Mouse (Mus musculus): ENCODE measurements around the gene Prickle2.
A peak's percentile ranks its signal among the peaks of the same experiment; 100 is the strongest.

Prickle2 gene

DNA sequence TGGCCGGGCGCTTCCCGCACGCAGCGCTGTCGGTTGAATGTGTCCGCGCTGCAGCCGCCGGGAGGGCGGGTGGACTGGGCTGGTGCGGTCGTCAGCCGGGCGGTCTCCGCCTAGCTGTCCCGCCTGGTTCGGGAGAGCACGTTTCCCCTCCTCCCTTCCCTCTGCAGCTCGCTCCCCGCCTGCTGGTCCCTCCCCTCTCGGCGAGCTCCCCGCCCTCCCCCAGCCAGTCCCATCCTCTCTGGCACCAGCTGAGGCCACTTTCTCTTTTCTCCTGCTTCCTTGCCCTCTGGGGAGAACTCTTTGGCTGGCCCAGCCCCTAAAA lies at the start of gene Prickle2:
Gene Prickle2, minus strand, starts transcription at position 11 of the 322 bp plus-strand sequence.
- DNase-seq (ENCODE audit: low spot score) = peak; percentile 27

DNA sequence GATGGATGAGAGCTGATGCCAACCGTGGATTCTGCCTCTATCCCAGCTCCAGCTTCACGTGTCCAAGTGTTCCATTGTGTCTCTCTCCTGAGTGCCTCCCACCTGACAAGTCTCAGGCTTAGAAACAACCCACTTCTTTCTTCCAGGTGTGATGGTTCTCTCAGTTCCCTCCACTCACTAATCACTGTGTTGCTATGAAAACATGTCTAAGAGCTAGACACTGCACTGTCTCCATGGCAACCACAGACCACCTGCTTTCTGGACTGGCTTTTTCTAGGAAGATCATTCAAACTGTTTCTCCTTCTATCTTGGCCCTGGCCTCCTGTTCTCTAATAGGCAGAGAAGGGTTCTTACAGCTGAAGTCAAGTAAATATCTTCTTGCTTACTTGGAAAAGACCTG lies 46.8 kb upstream of the Prickle2 start:
- no peak for DNase-seq (ENCODE audit: low spot score)

DNA sequence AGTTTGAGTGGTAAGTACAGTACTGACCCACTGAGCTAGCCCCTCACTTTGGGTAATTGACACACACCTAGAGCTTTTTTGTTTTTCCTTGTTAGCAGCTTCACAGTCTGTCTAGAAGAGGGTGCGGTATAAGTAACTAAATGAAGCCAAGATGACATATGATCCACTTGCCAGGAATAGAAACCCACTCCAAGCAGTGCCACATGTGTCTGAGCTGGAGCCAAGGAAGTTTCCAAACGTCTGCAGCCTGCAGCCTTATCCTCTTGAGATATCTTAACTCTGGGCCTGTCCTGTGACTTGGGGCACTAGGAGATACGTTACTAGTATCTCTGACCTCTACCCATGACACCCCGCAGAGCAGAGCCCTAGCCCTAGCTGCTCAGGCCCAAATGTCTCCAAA lies 43.5 kb upstream of the Prickle2 start:
- DNase-seq (ENCODE audit: low spot score) = no peak

DNA sequence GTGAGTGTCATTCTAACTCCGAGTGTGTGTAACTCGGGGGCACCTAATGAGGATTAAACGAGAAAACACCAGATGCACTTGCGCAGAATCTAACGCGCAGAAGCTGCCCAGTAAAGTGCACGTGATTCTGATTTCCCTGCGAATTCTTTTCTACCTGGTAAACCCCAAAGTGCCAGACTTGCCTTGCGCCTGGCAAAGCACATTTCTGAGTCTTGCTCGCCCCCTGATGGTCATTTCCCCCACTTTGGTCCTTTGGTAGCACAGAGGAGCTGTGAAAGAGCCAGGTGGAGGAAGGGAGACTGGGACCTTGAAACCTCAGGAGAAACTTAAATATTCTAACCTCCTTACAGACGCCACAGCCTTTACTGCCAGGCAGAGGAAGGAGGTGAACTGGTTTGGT lies 37.6 kb upstream of the Prickle2 start:
- peak; percentile 52 for DNase-seq (ENCODE audit: low spot score)

DNA sequence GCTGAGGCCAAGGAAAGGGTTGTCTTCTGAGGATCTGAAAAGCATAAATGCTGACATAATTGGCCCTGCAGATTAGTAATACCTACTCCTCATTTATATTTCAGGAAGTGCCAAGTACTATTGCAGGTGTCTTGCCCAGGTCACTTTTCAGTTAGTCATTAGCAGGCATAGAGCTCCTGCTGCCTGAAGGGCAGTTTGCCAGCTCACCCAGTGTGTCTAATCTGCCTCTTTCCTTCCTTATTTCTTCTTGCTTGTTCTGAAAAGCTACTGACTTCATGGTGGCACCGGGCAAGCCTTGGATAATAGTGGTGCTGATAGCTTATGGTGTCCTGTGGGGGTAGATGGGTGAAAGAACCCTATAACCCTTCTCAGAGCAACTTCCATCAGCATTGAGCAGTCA lies 31.2 kb upstream of the Prickle2 start:
- DNase-seq (ENCODE audit: low spot score) = no peak

DNA sequence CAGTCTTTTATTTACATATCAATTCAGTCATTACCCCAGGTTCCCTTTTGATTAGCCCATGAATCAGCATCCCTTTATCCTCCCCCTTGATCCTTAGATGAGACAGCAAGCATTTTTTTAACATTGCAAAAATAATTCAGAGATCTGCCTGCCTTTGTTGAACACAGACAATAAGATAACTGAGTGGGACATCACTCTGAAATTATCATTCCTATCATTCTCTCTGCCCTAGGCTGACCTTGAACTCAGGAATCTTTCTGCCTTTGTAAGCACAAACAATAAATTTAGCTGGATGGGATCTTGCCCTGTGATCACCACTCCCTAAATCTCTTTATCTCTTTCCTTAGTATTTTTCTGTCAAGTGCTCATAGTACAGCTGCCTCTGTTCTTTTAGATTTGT lies 27.7 kb upstream of the Prickle2 start:
- DNase-seq (ENCODE audit: low spot score) = no peak

DNA sequence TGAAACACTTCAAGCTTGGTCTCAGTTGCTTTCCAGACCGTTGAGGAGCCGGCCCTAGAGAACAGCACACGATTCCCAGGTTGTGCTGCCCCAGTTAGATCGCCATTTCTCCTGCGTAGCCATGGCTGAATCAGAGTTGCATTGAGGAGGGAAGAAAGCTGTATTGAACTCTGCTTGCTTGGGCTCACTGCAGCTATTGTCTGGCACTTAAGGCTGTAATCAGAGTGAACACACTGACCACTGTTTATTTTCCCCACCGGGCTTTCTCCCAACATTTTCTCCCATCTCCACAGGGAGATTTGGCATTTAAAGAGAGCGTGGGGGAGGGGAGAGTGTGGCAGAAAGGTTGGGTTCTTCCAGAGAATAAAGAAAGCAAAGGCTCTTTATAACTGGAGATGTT lies 22.6 kb upstream of the Prickle2 start:
- no peak for DNase-seq (ENCODE audit: low spot score)

DNA sequence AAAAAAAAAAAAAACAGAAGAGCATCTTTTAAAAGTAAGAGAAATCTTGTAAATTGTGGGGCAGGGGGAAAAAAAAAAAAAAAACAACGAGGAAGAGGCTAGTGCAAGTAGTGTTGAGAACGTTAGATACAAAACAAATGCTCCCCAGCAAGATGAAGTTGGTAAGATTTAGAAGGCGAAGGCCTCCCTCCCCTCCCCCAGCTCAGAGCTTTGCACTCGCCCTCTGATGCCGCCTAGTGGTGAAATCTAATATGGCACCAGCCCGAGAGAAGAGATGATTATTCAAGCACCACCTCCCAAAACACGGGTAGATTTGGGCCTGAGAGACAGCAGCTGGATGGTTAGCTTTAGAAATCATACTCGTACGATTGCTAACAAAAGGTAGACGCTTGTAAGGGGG lies 22.1 kb upstream of the Prickle2 start:
- DNase-seq (ENCODE audit: low spot score) = peak; percentile 81

DNA sequence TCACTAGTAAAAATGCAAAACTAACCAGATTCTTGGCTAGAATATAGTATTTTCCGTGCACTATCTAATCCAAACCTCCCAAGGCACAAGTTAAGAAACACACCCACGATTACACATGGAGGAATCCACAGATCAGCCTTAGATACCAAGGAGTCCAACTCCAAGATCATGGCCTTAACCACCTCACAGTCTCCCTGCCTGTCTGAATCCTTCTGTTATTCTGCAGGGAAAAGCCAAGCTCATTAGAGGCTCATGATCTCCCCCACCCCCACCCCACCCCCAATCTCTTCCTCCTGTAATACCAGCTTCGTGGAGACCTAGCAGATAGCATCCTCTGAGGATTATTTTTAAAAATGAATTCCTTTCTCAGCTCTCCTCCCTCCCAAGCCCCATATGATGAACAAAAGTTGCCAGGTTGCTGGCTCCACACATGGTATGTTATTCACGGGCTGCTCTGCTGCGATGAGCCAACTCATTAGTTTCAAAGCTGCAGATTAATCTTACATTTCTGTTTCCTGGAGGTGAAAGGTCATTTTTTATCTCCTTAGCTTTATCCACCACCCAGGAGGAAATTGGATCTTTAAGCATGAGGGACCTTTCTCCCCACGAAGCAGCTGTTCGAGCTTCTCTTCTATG lies 21.5 kb upstream of the Prickle2 start:
- no peak for DNase-seq (ENCODE audit: low spot score)

DNA sequence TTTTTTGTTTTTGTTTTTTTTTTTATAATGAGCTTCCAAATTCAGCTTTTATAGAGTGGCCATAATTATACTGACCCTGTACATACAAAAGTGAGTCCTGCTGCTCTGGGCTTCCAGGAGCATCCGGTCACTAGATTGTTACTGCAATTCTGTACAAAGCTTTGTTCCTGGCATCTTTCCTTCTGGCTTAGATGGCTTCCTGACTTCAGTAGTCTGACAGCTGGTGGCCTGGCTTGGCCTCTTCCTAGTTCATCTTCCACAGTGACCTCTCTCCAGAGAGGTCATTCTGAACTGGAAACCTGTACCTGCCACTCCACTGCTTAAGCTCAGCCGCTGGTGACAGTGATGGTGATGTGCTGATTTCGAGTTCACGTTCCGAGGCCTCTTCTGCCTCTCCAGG lies 20.2 kb upstream of the Prickle2 start:
- no peak for DNase-seq (ENCODE audit: low spot score)

DNA sequence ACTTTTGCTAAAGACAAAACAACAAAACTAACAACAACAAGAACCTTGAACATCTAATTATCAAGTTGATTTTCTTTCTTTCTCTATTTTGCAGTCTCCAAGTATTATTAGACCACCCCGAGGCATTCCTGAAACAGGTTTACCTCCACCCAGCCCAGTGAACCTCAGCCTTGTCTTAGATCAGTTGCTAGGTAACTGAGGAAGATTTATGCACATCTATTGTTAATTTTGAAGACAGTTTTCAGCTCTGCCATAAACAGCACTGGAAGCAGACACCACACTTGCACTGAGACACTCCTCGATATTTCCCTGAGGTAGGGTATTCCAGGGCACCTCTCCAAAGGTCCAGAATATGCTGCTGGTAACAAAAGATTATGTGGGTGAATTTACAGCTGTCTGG lies 18.4 kb upstream of the Prickle2 start:
- DNase-seq (ENCODE audit: low spot score) = no peak

DNA sequence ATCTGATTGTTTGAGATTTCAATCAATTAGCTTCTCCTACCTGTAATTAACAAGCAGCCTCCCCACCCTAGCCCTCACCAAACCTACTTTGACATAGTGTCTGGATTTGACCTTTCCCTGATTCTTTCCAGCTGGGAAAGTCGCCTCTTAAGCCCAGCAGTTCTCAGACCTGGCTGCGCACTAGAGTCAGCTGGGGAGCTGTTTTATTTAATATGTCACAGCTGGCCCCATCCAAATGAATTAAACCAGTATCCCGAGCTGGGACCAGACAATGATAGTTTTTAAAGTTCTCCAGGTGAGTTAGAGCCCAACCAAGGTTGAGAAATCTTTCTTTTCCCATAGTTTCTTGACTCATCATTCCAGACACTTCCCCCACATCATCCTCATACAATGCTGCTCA lies 9.9 kb upstream of the Prickle2 start:
- DNase-seq (ENCODE audit: low spot score) = no peak

DNA sequence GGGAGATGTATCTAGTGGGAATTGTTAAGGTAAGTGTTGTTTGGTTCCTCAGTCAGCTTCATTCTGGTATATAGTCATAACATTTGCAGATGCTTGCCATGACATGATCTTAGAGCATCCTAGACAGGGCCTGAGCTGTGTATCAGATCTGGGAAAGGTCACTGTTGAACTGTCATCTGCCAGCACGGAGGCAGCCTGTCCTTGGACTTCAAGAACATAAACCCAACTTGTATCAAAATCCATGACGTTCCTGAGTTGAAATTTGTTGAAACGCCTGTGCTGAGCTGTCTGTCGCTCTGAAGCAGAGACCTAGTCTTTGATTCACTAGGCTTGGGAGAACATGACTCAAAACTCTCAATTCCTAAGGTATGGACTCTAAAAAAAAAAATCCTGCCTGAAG lies 8.8 kb upstream of the Prickle2 start:
- no peak for DNase-seq (ENCODE audit: low spot score)

DNA sequence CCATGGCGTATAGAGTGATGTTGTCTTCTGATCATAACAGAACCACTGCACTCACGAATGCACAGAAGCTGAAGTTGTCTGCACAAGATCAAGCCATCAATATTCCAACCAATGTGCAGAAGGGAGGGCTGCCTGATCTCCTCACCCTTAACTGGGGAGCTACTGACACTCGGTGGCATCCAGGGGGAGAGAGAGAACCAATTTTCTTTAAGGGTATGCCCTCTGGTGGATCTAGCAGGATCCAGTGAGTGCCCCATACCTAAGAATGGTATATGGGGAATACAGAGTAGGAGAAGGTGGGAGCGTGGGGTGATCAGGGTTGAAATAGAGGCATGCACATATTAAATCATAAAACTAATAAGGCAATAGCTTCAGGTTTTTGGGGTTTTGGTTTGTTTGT lies 2.2 kb upstream of the Prickle2 start:
- DNase-seq (ENCODE audit: low spot score) = no peak

DNA sequence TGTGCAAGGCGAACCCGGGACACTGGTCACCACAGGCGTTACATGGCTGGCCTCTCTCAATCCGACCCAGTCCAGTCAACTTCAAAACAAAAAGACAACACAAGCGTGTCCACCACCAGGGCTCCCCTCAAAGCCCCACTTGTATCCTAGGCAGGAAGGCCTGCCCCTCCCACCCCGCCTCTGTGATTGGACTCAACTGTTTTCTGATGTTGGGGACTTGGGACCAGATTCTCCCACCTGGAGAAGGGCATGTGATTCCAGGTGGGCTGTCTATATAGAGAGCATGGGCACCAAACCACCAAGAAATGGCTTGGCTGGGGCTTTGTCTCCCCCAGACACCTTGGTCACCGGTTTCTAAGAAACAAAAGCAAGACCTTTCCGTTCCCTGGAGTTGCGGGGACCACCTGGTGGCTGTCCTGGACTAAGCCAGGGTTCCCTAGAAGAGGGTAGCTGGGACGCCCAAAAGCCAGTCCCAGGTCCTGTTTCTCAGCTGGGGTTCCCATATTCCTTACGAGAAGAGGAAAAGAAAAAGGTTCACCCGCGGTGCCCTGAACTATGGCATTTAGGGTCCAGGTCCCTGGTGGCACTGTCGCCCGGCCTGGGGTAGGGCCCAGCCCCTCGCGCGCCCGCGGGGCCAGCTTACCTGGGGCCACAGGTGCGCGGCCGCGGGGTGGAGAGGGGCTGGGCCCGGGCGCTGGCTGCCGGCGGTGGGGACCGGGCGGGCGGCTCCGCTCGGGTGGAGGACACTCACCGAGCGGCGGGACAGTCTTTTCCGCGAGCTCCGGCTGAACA lies 406 bp downstream of the Prickle2 start:
- DNase-seq (ENCODE audit: low spot score) = no peak

DNA sequence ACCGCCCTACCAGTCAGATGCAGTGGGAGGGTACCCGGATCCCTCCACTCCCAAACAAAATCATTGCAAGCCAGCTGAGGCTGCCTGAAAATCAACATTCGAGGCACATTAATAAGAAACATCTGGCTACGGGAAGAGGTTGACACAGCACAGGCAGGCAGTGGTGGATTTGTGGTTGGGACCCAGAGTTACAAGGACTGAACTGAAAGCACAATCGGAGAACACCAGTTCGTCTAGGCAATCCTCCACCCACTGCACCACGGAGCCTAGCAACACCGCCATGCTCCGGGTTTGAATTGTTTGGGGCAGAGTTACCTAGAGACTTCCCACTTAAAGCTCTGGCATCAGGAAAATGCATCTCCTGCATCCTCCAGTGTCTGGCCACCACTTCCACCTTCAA lies 1.1 kb downstream of the Prickle2 start:
- DNase-seq (ENCODE audit: low spot score) = no peak

DNA sequence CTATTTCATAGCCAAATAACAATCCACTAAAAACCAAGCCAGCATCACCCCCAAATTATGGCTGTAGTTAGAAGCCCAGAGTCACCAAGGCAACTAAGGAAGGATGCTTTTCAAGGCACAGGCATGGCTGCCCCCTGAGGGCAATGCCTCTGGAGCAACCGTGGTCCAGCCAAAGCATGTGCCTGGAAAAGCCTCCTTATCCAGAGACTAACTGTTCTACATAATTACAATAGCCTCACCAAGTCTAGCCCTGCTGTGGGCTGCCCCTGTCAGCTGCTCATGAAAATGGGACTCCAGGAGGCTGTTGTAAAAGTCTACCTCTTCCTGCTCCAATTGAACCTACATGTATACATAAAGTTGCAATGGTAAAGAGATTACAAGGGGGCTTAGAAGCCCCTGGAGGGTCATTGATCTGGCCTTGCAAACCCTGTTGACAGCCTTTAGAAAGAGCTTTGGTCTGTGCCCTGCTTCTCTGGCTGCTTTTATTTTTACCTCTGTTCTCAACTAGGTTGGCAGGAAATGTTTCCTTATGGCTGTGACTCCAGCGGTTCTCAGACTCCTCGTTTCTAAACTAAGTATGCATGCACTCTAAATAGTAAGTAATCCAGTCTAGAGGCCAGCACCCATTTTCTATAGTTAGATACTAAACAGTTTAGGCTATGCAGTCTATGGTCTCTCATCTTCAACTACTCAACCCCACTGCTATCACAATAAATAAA lies 6.3 kb downstream of the Prickle2 start:
- DNase-seq (ENCODE audit: low spot score) = no peak

DNA sequence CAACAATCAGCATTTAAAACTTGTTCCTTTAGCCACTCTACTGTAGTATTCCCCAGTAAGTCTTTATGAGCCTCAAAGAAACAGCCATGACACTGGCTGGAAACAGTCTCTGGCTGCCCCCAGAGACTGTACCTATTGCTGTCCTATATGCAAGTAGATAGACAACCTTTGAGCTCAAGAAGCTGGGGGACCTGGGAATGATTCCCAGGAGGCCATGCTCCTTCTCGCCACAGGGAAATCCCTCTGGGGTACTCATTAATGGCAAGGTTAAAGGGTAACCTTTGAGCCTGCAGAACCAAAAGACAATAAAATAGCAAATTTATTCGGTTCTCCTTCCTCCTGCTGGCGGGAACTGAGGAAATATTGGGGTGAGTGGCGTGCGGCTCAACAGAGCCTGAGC lies 8.1 kb downstream of the Prickle2 start:
- no peak for DNase-seq (ENCODE audit: low spot score)

DNA sequence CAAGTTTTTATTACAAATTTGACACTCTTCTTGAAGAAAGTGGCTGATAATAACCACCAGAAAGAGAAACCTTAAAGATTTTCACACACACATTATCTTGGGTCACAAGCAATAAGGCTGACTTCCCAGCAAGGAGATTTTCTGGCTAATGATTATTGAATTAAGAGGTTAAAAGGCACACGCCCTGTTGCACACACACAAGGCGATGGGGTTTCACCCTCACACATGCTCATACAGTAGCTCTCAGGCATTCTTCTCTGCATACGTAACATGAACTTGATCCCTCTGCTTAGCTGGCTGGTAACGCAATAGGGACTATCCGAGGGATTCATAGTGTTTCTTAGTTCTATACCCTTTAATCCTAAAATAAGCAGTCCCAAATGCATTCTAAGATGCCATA lies 18.6 kb downstream of the Prickle2 start:
- no peak for DNase-seq (ENCODE audit: low spot score)

DNA sequence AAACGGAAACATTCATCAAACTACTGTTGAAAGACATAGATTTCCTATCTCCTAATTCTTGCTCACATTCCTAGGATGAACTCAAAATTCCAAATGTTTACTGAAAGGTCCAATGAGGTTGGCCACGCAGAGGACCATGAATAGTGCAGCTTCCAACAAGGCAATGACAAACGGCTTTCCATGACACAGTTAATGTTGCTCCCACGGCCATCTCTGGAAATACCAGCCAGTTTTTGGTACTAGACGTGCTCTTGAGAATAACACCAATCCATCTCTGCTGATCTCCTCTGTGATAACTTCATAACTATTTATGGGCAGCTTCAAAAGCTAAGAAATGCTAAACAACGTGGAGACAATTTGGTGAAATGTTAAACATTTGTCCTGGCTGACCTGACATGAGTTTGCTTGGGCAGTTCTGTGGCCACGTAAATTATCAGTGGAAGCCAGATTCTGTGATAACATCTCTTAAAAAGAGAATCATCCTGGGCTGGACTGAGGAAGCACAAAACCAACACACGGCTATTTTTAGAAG lies 31.5 kb downstream of the Prickle2 start:
- no peak for DNase-seq (ENCODE audit: low spot score)

DNA sequence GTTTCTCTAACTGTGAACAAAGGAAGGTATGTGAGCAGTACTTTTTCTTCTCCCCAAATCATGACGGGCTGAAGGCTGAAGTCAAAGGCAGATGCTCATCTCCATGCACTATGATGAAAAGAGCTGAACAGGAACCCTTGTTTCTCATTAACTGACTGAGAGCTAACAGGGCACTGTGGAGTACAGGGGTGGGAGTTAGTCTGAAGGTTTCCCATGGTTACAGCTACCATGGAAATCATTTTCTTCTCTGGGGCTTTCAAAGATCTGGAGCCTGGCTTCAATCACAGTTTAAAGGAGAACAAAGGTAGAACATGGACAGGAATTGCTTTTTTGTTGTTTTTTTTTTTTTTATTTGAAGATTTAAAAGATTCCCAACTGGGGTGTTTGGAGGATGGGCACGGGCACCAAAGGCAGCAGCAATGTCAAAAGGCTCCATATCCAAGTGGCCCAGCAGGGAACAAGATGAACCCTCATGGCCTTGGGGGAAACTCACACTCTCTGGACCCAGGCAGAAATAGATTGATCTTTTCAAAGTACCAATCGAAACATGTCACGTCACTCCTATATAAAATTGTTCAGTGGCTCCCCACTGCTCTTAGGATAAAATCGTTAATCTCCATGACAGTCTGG lies 35.3 kb downstream of the Prickle2 start:
- no peak for DNase-seq (ENCODE audit: low spot score)

DNA sequence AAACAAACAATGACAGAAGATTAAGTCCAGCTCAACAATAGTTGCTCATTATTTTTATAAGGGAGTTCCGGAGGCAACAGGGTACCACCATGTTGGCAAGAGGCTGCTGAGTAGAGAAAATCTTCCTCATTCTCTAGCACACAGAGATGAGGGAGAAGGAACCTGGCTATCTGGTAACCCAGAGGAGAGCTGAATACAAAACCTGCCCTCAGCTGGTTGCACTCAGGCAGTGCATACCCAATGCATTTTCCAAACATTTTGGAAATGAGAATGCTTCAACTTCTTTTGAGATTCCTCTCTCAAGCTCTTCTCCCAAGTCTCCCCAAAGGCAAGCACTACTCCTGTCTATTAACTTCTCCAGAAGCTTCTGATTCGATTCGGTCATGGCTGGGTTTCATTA lies 36.3 kb downstream of the Prickle2 start:
- no peak for DNase-seq (ENCODE audit: low spot score)

DNA sequence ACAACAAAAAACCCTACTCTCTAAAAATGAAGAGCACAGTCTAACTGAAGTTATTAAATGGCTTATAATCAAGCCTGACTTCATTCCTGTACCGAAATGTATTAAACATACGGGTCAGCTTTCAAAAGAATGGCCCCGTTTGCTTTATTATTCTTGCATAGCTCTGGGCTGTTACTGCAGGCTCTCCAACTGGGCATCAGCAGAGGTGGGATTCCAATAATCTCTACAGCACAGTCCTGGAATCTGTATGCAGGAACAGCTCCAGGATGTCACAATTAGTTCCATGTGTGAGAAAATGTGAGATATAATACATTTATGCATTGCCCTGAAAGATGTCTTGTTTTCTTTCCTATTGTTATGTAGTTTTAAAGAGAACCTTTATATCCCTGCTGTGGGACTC lies 38.4 kb downstream of the Prickle2 start:
- DNase-seq (ENCODE audit: low spot score) = no peak

Measured in ovary, postnatal 10 days (tissue).